Mouse (Mus musculus): ENCODE measurements around the gene Dnah2.

DNA sequence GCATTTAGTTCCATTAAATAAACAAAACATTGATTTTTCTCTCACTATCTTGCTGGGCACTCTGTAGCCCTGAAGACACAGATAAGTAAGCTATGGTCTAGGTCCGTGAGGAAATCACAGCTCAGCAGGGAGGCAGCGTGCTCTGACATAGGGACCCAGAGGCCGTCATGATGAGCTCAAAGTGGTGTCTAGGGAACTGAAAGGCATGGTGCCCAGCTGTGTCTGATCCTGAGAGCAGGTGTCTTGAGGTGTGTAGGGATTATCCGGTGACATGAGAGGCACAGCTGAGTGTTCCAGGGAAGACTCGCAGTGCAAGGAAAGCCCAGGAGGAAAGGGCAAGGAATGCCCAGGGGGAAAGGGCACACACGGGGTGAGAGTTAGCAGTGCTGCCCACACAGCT is 115.7 kb downstream of the Dnah2 start:
- TF ChIP-seq MAZ (IDR thresholded peaks at IDR 0.05; ENCODE audit: low read depth, low read length), result no peak
- TF ChIP-seq MAFK (IDR thresholded peaks at IDR 0.05; ENCODE audit: borderline replicate concordance, low read depth, low read length), result no peak
- no peak for TF ChIP-seq GATA1 (IDR thresholded peaks at IDR 0.05; ENCODE audit: low read depth, low read length)
- TF ChIP-seq POLR2A (IDR thresholded peaks at IDR 0.05; ENCODE audit: control insufficient read depth in 1 of 2, insufficient read depth in 1 of 2, low read depth in 1 of 2, low read length in 2 of 2, poor library complexity in 1 of 2), result no peak
- no peak for TF ChIP-seq MAX (IDR thresholded peaks at IDR 0.05; ENCODE audit: low read length)
- TF ChIP-seq EP300 (IDR thresholded peaks at IDR 0.05; ENCODE audit: low read depth in 1 of 2, low read length in 2 of 2), result no peak
- TF ChIP-seq USF1 (IDR thresholded peaks at IDR 0.05; ENCODE audit: low read depth, low read length), result no peak
- TF ChIP-seq CTCF (IDR thresholded peaks at IDR 0.05 in 2 of 3, conservative IDR thresholded peaks at IDR 0.05 in 1 of 3; ENCODE audit: control insufficient read depth in 1 of 3, insufficient read depth in 1 of 3, low read depth in 2 of 3, low read length in 3 of 3, poor library complexity in 1 of 3, severe bottlenecking in 1 of 3), result no peak
- no peak for TF ChIP-seq POLR2AphosphoS5 (IDR thresholded peaks at IDR 0.05; ENCODE audit: borderline replicate concordance, low read depth, low read length)
- TF ChIP-seq TCF12 (IDR thresholded peaks at IDR 0.05; ENCODE audit: low read depth, low read length), result no peak
- no peak for TF ChIP-seq CHD2 (IDR thresholded peaks at IDR 0.05; ENCODE audit: low read length)

Data from MEL (cell line).